Mouse (Mus musculus): ENCODE measurements at regions not wholly inside any gene's neighbourhood (a gene's known extent, or its start where the extent isn't known, plus 50 kb on each side); places are given as distances from the start of the nearest gene placed in this dataset.

GRCm38 (mm10) chr6:100480525-100480924 is 190.4 kb downstream of the Shq1 start:
- no peaks in the 10 kb centered on the region for H3K9me3 ChIP-seq (replicated peaks; ENCODE audit: control insufficient read depth, low read length)
- H3K4me1 ChIP-seq (ENCODE audit: control insufficient read depth, low read depth, low read length) = peaks cover 8% of the 10 kb centered on the region
- ATAC-seq (ENCODE audit: low read depth) = no peak
- H3K27me3 ChIP-seq (ENCODE audit: control insufficient read depth, insufficient read depth, low read depth, low read length) = no peaks in the 10 kb centered on the region
- no peak overlapping the region for H3K4me2 ChIP-seq (ENCODE audit: low read depth, low read length)
- no peak overlapping the region for H3K27ac ChIP-seq (ENCODE audit: low read length)
- no peak overlapping the region for H3K4me3 ChIP-seq (ENCODE audit: low read depth, low read length)
- no peaks in the 10 kb centered on the region for H3K36me3 ChIP-seq (ENCODE audit: control insufficient read depth, insufficient read depth)
- WGBS (ENCODE audit: insufficient replicate concordance) = 34% methylated on average over 3 of the region's 3 CpGs
- H3K9ac ChIP-seq (ENCODE audit: low read depth, low read length) = no peak overlapping the region

- H3K4me3 ChIP-seq (ENCODE audit: low read depth, low read length) = no peak overlapping the region
- H3K27ac ChIP-seq (ENCODE audit: low read length) = no peak overlapping the region
- no peaks in the 10 kb centered on the region for H3K9me3 ChIP-seq (replicated peaks; ENCODE audit: control insufficient read depth, low read length)
- H3K36me3 ChIP-seq (ENCODE audit: control insufficient read depth, insufficient read depth) = no peaks in the 10 kb centered on the region
- no peaks in the 10 kb centered on the region for H3K27me3 ChIP-seq (ENCODE audit: control insufficient read depth, insufficient read depth, low read depth, low read length)
- 9% methylated on average over 6 of the region's 6 CpGs for WGBS (ENCODE audit: insufficient replicate concordance)
- no peak overlapping the region for H3K9ac ChIP-seq (ENCODE audit: low read depth, low read length)
- H3K4me1 ChIP-seq (ENCODE audit: control insufficient read depth, low read depth, low read length) = peaks cover 8% of the 10 kb centered on the region
- H3K4me2 ChIP-seq (ENCODE audit: low read depth, low read length) = no peak overlapping the region
- no peak for ATAC-seq (ENCODE audit: low read depth)
Observed at GRCm38 (mm10) chr6:100479881-100480280, 191.1 kb downstream of the Shq1 start.

DNA sequence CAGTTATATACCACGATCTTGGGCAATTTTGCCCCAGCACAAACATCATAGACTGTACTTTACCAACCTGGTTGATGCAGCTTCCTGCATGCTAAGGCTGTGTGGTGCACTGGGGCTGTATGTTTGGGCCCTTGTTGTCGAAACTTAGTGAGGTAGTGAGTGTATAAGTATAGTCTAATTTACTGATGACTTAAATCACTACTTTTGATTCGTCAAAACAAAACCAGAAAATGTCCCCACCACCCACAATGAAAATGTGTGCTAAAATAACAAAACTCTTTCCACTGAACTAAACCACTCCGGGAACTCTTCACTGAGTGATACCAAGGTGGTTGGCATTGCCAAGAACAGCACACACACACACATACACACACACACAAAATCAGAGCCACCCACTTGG is 191.5 kb downstream of the Shq1 start:
- Histone ChIP-seq H3K4me3 (ENCODE audit: low read depth, low read length) (no peak overlapping the region), H3K4me2 (ENCODE audit: low read depth, low read length) (no peak overlapping the region), H3K27ac (ENCODE audit: low read length) (no peak overlapping the region), H3K4me1 (ENCODE audit: control insufficient read depth, low read depth, low read length) (peaks cover 8% of the 10 kb centered on the region), H3K27me3 (ENCODE audit: control insufficient read depth, insufficient read depth, low read depth, low read length) (no peaks in the 10 kb centered on the region), H3K9me3 (replicated peaks; ENCODE audit: control insufficient read depth, low read length) (no peaks in the 10 kb centered on the region), H3K9ac (ENCODE audit: low read depth, low read length) (no peak overlapping the region), H3K36me3 (ENCODE audit: control insufficient read depth, insufficient read depth) (no peaks in the 10 kb centered on the region)
- WGBS (ENCODE audit: insufficient replicate concordance) = 41% methylated on average over 4 of the region's 4 CpGs
- ATAC-seq (ENCODE audit: low read depth) = no peak

DNA sequence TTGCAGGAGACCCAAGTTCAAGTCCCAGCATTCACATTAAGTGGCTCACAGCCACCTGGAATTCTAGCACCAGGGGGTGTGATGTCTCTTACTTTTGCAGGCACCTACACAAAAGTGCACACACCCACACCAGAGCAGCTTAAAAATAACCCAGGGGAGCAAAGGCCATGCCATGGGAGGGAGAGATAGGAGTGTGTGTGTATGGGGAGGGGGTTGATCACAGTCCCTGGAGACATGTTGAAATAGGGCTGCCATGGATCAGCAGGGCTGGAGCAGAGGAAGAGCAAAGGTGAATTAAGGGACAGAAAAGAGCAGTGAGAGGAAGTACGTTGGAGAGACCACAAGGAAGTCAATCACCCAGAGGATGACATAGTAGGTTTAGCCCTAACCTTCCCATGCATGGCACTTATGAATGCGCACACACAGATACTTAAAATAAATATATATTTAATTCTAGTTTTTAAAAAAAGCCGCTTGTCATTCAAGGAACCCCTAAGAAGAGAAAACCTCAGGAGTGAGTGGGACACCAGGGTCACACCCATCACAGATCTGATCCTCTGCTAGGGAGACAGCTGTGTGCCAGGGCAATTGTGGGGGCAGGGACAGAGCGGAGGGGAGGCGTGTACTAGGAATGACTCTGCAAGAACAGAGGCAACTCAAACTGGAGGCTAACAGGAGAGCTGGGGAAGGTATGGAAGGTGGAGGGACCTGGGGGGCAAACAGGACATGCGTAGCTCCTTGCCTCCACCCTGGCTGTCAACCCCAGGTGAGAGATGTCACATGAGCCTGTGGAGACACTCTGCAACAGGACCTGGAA is 189.5 kb upstream of the Rybp start:
- ATAC-seq (ENCODE audit: low read depth) = peak; percentile 83
- WGBS (ENCODE audit: insufficient replicate concordance) = 35% methylated on average over 6 of the region's 6 CpGs
- H3K27ac ChIP-seq (ENCODE audit: low read length) = no peak overlapping the region

DNA sequence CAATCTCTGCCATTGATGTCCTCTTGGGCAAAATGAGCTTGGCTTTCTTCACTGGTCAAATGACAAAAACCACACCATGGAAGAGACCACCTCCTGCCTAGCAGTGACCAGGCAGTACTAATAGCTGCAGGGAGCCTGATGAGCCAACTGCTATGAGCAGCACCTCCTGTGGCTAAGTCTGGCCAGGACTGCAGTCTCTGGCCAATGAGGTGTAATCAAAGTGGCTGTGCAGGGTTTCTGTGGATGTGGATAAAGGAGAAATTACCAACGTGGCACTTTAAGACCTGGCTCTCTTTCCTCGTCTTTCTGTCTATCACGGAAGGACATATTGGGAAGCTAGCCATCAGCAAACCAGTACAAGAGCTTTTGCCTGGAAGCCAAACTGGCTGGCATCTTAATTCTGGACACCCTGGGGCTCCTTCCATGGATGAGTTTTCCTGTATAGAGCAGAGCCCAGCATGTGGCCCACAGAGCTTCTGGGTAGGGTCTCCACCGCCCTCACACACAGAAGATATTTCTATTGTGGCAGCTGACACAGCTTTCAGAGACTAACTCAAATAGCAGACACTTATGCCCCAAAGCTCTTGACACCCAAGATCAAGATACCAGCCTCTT is 188.2 kb upstream of the Rybp start:
- Histone ChIP-seq H3K27ac (ENCODE audit: low read length) (no peak overlapping the region), H3K36me3 (ENCODE audit: control insufficient read depth, insufficient read depth) (no peaks in the 10 kb centered on the region), H3K9ac (ENCODE audit: low read depth, low read length) (no peak overlapping the region), H3K4me3 (ENCODE audit: low read depth, low read length) (no peak overlapping the region), H3K4me1 (ENCODE audit: control insufficient read depth, low read depth, low read length) (peaks cover 8% of the 10 kb centered on the region), H3K4me2 (ENCODE audit: low read depth, low read length) (no peak overlapping the region), H3K9me3 (replicated peaks; ENCODE audit: control insufficient read depth, low read length) (no peaks in the 10 kb centered on the region; the same call in 1 of the 2 replicates), H3K27me3 (ENCODE audit: control insufficient read depth, insufficient read depth, low read depth, low read length) (no peaks in the 10 kb centered on the region)
- no peak for ATAC-seq (ENCODE audit: low read depth)
- WGBS (ENCODE audit: insufficient replicate concordance) = 63% methylated on average over 4 of the region's 4 CpGs

More for the DNA sequence above, 189.5 kb upstream of the Rybp start:
- Histone ChIP-seq H3K4me3 (ENCODE audit: low read depth, low read length) (no peak overlapping the region), H3K4me2 (ENCODE audit: low read depth, low read length) (no peak overlapping the region), H3K36me3 (ENCODE audit: control insufficient read depth, insufficient read depth) (no peaks in the 10 kb centered on the region), H3K9ac (ENCODE audit: low read depth, low read length) (no peak overlapping the region), H3K27me3 (ENCODE audit: control insufficient read depth, insufficient read depth, low read depth, low read length) (no peaks in the 10 kb centered on the region), H3K9me3 (replicated peaks; ENCODE audit: control insufficient read depth, low read length) (no peaks in the 10 kb centered on the region; the same call in 1 of the 2 replicates), H3K4me1 (ENCODE audit: control insufficient read depth, low read depth, low read length) (peaks cover 8% of the 10 kb centered on the region)

GRCm38 (mm10) chr6:100474326-100474725 is 187.0 kb upstream of the Rybp start:
- Histone ChIP-seq H3K4me2 (ENCODE audit: low read depth, low read length) (no peak overlapping the region), H3K9ac (ENCODE audit: low read depth, low read length) (no peak overlapping the region), H3K36me3 (ENCODE audit: control insufficient read depth, insufficient read depth) (no peaks in the 10 kb centered on the region), H3K27ac (ENCODE audit: low read length) (no peak overlapping the region), H3K4me1 (ENCODE audit: control insufficient read depth, low read depth, low read length) (peaks cover 4% of the 10 kb centered on the region), H3K4me3 (ENCODE audit: low read depth, low read length) (no peak overlapping the region), H3K9me3 (replicated peaks; ENCODE audit: control insufficient read depth, low read length) (no peaks in the 10 kb centered on the region; the same call in 1 of the 2 replicates), H3K27me3 (ENCODE audit: control insufficient read depth, insufficient read depth, low read depth, low read length) (no peaks in the 10 kb centered on the region)
- WGBS (ENCODE audit: insufficient replicate concordance) = 69% methylated on average over 9 of the region's 9 CpGs
- no peak for ATAC-seq (ENCODE audit: low read depth)

- 55% methylated on average over 2 of the region's 2 CpGs for WGBS (ENCODE audit: insufficient replicate concordance)
- no peaks in the 10 kb centered on the region for H3K36me3 ChIP-seq (ENCODE audit: control insufficient read depth, insufficient read depth)
- no peaks in the 10 kb centered on the region for H3K4me1 ChIP-seq (ENCODE audit: control insufficient read depth, low read depth, low read length)
- no peak overlapping the region for H3K9ac ChIP-seq (ENCODE audit: low read depth, low read length)
- no peaks in the 10 kb centered on the region for H3K27me3 ChIP-seq (ENCODE audit: control insufficient read depth, insufficient read depth, low read depth, low read length)
- ATAC-seq (ENCODE audit: low read depth) = no peak
- H3K4me2 ChIP-seq (ENCODE audit: low read depth, low read length) = no peak overlapping the region
- H3K4me3 ChIP-seq (ENCODE audit: low read depth, low read length) = no peak overlapping the region
- no peak overlapping the region for H3K27ac ChIP-seq (ENCODE audit: low read length)
- no peaks in the 10 kb centered on the region; the same call in 1 of the 2 replicates for H3K9me3 ChIP-seq (replicated peaks; ENCODE audit: control insufficient read depth, low read length)
Observed at GRCm38 (mm10) chr6:100470071-100470470, 182.8 kb upstream of the Rybp start.

- 62% methylated on average over 2 of the region's 2 CpGs for whole genome bisulfite sequencing (ENCODE audit: insufficient replicate concordance)
- Histone ChIP-seq H3K4me1 (ENCODE audit: control insufficient read depth, low read depth, low read length) (no peaks in the 10 kb centered on the region), H3K9ac (ENCODE audit: low read depth, low read length) (no peak overlapping the region), H3K27me3 (ENCODE audit: control insufficient read depth, insufficient read depth, low read depth, low read length) (no peaks in the 10 kb centered on the region), H3K4me2 (ENCODE audit: low read depth, low read length) (no peak overlapping the region), H3K9me3 (replicated peaks; ENCODE audit: control insufficient read depth, low read length) (peaks cover 2% of the 10 kb centered on the region; the same call in 1 of the 2 replicates), H3K36me3 (ENCODE audit: control insufficient read depth, insufficient read depth) (no peaks in the 10 kb centered on the region), H3K27ac (ENCODE audit: low read length) (no peak overlapping the region), H3K4me3 (ENCODE audit: low read depth, low read length) (no peak overlapping the region)
- ATAC-seq (ENCODE audit: low read depth) = no peak
Observed at GRCm38 (mm10) chr6:100462757-100463156, 175.5 kb upstream of the Rybp start.

GRCm38 (mm10) chr6:100453401-100453800 is 166.1 kb upstream of the Rybp start:
- H3K27ac ChIP-seq (ENCODE audit: low read length) = no peak overlapping the region
- no peaks in the 10 kb centered on the region for H3K4me1 ChIP-seq (ENCODE audit: control insufficient read depth, low read depth, low read length)
- no peak overlapping the region for H3K4me2 ChIP-seq (ENCODE audit: low read depth, low read length)
- ATAC-seq (ENCODE audit: low read depth) = no peak
- no peaks in the 10 kb centered on the region for H3K36me3 ChIP-seq (ENCODE audit: control insufficient read depth, insufficient read depth)
- no peaks in the 10 kb centered on the region for H3K27me3 ChIP-seq (ENCODE audit: control insufficient read depth, insufficient read depth, low read depth, low read length)
- no peak overlapping the region for H3K4me3 ChIP-seq (ENCODE audit: low read depth, low read length)
- H3K9me3 ChIP-seq (replicated peaks; ENCODE audit: control insufficient read depth, low read length) = peaks cover 5% of the 10 kb centered on the region; the same call in 1 of the 2 replicates
- no peak overlapping the region for H3K9ac ChIP-seq (ENCODE audit: low read depth, low read length)
- 74% methylated on average over 3 of the region's 3 CpGs for WGBS (ENCODE audit: insufficient replicate concordance)
